Mouse (Mus musculus): ENCODE data around the gene Zfp846.

DNA sequence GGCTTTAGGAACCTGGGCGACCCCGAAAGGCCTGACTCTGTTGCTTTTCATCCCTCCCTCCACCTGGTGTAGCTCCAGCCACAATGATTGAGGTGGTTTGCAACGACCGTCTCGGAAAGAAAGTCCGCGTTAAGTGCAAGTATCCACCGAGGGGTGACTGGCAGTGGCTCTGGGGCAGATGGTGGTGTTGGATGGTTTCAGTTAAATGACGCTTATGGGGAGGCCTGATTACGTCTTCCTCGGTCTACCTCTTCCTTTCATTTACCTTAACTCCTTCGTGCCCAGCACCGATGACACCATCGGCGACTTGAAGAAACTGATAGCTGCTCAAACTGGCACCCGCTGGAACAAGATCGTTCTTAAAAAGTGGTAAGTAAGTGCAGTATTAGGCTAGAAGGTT lies 64.0 kb downstream of the Zfp846 start:
- TF ChIP-seq GATA1 (IDR thresholded peaks at IDR 0.05; ENCODE audit: borderline replicate concordance, low read length): no peak
- TF ChIP-seq FLI1 (IDR thresholded peaks at IDR 0.05; ENCODE audit: low read length): no peak
